Mouse (Mus musculus): ENCODE data around the gene Atp8a2.

Gene Atp8a2

GRCm38 (mm10) chr14:60196884-60197283, at the start of gene Atp8a2:
Atp8a2 (minus strand) TSS chr14:60197179.
- no peak for DNase-seq (ENCODE audit: inconsistent age in 2 of 2, low spot score in 1 of 2)

- no peak for DNase-seq (ENCODE audit: inconsistent age in 2 of 2, low spot score in 1 of 2)
Observed at GRCm38 (mm10) chr14:60238551-60238950, 41.6 kb upstream of the Atp8a2 start.

DNA sequence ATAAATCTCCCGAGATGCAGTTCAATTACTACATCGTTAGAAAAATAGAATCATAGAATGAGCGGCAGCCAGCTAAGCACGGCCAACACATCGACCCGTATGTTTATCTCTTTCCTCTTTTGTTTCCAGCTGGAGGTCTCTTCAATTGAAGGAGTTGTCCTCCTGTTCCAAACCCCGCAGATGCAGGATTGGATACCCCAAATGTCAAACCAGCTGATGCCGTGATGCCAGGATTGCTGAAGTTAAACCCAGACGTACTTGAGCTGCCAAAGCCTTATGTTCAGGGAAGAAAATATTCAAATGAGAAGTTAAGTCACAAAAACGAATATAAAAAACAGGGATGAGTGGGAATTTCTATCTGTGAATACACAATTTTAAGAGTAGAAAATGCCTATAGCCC, 22.9 kb upstream of the Atp8a2 start:
- no peak for DNase-seq (ENCODE audit: inconsistent age in 2 of 2, low spot score in 1 of 2)

DNA sequence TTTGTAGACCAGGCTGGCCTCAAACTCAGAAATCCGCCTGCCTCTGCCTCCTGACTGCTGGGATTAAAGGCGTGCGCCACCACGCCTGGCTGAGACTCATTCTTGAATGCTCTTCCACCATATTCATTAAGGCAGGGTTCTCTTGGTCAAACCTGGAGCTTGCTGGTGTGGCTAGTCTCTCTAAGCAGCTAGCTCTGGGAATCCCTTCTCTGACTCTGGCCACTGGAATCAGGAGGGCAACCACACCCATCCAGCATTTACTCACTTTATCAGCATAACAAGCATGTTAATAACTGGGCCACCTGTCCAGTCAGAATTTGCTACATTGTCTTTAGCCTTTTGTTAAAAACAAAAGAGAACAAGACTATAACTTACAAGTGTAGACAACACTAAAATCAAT, 20.6 kb upstream of the Atp8a2 start:
- no peak for DNase-seq (ENCODE audit: inconsistent age in 2 of 2, low spot score in 1 of 2)

- no peak for DNase-seq (ENCODE audit: inconsistent age in 2 of 2, low spot score in 1 of 2)
Observed at GRCm38 (mm10) chr14:60216125-60216524, 19.1 kb upstream of the Atp8a2 start.

DNA sequence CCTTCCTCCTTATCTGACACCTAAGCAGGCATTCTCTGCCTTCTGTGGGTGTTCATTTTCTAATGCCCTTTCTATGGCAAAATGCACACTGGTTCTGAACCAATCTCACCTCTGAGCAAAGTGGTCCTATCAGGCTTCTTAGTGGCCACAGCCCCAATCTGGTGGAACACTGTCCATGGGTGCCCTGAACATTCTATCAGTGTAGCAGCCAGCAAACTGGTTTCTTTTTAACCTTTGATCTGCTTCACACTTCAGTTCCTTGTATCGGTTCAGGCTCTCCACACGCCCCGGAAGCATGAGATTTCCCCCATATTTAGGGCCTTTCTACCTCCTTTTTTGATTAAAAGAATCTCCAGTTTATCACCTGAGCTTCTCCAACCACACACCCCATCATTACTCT, 18.0 kb upstream of the Atp8a2 start:
- no peak for DNase-seq (ENCODE audit: inconsistent age in 2 of 2, low spot score in 1 of 2)

DNA sequence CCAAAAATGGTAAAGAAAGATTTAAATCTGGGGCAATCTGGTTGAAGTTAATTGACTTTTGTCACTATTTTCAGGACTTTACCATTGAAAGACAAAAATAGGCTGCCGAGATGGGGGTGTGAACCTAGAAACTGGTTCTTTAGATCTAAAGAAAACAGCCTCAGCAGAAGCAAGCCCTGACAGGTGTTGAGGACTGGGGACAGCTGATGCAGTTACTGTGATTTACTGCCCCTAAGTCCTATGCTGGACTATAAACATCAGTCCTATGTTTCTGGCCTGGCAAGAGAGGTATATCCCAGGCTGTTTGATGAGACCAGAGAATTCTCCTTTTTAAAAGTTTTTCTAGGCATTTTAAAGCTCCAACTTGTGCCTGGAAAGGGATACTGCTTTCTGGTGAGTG, 17.1 kb upstream of the Atp8a2 start:
- no peak for DNase-seq (ENCODE audit: inconsistent age in 2 of 2, low spot score in 1 of 2)

DNA sequence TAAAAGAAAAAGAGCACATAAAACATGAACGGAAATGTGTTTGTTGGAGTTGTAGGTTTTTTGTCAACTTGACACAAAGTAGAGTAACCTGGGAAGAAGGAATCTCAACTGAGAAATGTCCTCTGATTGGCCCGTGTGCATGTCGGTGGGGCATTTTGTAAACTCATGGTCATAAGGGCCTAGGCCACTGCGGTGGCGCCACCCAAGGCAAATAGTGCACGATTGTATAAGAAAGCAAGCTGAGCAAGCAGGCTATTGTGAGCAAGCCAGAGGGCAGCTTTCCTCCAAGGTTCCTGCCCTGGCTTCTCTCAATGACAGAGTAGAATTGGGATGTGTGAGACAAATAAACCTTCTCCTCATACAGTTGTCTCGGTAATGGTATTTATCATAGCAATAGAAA, 12.2 kb upstream of the Atp8a2 start:
- DNase-seq (ENCODE audit: inconsistent age in 2 of 2, low spot score in 1 of 2) = no peak

- DNase-seq (ENCODE audit: inconsistent age in 2 of 2, low spot score in 1 of 2) = no peak
Observed at GRCm38 (mm10) chr14:60204993-60205392, 8.0 kb upstream of the Atp8a2 start.

- no peak for DNase-seq (ENCODE audit: inconsistent age in 2 of 2, low spot score in 1 of 2)
Observed at GRCm38 (mm10) chr14:60195999-60196398, 980 bp downstream of the Atp8a2 start.

GRCm38 (mm10) chr14:60194606-60195005, 2.4 kb downstream of the Atp8a2 start:
- DNase-seq (ENCODE audit: inconsistent age in 2 of 2, low spot score in 1 of 2) = no peak

DNA sequence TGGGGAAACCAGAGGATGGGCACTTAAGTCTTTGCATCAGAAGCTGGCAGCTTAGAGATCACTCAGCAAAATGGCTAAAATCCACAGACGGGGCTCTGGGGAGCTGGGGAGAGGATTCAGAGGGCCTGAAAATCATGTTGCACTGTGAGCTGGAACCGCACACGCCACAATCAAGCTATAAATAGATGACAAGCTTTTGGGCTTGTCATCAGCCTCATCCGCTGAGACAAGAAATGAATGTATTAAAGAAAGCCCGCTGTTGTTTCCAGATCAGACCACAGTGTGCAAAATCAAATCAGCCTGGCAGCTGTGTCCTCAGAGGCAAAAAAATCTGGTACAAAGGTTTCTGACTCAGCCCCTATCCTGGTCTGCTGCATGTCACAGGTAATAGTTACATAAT, 7.2 kb downstream of the Atp8a2 start:
- no peak for DNase-seq (ENCODE audit: inconsistent age in 2 of 2, low spot score in 1 of 2)

- DNase-seq (ENCODE audit: inconsistent age in 2 of 2, low spot score in 1 of 2) = peak in 1 of 2 experiments; percentile 28
Observed at GRCm38 (mm10) chr14:60188201-60188825, 8.7 kb downstream of the Atp8a2 start.

DNA sequence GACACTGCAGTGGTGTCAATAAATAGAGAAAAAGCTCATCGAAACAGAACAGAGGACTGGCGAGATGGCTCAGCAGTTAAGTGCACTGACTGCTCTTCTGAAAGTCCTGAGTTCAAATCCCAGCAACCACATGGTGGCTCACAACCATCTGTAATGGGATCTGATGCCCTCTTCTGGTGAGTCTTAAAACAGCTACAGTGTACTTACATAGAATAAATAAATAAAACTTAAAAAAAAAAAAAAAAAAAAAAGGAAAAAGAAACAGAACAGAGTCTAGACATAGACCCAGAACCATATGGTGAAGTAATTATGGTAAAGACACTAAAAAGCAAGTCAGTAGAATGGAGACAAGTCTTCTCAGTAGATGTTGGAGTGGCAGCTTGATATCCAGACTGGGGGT, 15.7 kb downstream of the Atp8a2 start:
- no peak for DNase-seq (ENCODE audit: inconsistent age in 2 of 2, low spot score in 1 of 2)

DNA sequence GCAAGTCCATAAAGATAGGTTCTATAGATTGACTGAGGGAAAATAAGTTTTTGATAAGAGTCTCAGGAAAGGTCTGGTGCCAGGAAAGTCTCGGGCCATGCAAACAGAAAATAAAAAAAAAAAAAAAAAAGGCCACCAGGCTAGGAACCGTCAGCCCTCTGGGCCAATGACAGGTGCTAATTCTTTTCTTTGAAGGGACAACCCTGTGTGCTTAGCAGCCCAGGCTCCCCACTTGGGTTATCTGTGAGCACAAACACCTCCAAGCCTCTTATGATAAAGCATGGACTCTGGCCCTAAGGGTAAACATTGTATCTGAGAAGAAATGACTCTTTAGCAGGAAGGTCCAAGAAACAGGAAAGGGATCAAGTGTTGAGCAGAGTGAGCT, 18.4 kb downstream of the Atp8a2 start:
- DNase-seq (ENCODE audit: inconsistent age in 2 of 2, low spot score in 1 of 2) = no peak

- DNase-seq (ENCODE audit: inconsistent age in 2 of 2, low spot score in 1 of 2) = no peak
Observed at GRCm38 (mm10) chr14:60177614-60178570, 19.1 kb downstream of the Atp8a2 start.

DNA sequence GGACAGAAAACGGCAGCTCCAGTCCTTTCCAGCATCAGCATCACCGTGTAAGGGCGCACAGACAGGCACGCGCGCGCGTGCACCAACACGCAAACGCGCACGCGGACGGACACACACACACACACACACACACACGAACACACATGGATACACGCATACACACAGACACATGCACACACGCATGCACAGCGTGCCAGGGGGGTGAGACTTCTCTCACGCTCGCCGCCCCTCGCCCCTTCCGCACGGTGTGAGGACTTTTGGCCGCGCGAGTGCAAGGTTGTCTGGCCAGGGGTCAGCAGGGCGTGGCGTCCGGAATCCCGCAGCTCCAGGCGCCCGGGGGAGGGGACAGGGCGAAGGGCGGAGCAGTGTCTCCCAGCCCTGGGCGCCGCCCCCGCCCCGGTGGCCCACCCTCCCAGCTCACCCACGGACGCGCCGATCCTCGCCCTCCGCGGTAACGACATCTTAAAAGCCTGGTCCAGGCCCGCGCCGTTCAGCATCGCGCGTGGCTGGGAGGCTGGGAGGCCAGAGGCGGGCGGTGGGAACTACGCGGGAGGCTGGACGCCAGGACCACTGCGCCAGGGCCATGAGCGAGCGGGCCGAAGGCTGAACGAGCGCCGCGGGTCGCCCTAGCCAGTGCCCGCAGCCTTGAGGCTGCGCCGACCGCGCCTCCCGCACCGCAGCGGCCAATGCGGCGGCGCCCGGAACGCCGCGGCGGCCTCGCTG, 19.9 kb downstream of the Atp8a2 start:
- DNase-seq (ENCODE audit: inconsistent age in 2 of 2, low spot score in 1 of 2) = peak; percentile 29 to 72

GRCm38 (mm10) chr14:60176469-60176890, 20.5 kb downstream of the Atp8a2 start:
- DNase-seq (ENCODE audit: inconsistent age in 2 of 2, low spot score in 1 of 2) = no peak

- DNase-seq (ENCODE audit: inconsistent age in 2 of 2, low spot score in 1 of 2) = no peak
Observed at GRCm38 (mm10) chr14:60172286-60173055, 24.5 kb downstream of the Atp8a2 start.

DNA sequence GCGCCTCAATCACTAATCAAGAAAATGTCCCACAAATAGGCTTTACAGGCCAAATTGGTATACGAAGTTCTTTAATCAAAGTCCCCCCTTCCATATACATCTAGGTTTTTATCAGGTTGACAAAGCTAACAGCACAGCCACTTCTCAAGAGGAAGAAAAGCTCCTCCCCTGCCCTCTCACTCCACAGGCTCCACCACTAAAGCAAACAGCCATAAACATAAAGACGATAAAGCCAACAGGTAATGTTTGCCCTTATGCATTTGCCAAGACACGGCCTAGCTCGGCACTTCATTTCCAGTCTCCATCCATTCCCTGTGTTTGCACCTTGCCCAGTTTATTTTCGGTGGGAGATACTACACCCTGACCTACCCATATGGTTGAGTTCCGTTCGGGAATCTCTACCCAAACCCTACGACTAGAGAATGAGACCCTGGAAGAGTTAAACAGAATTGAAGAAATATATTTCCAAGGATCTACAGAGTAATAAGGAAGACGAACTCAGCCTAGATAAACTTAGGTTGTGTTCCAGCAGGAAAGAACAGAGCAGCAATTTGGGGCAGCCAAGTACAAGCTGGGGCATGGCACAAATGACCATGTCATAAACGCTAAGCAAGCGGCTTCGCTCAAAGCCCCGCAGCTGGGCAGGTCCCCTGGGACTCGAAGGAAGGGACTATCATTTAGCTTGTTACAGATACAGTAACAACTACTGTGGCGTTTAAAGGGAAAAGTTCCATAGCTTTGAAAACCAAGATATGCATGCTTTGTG, 26.0 kb downstream of the Atp8a2 start:
- no peak for DNase-seq (ENCODE audit: inconsistent age in 2 of 2, low spot score in 1 of 2)

All from adrenal gland, adult (tissue).